1 mouse cellular context compared by ENCODE assay signal in the genomic region with DNA sequence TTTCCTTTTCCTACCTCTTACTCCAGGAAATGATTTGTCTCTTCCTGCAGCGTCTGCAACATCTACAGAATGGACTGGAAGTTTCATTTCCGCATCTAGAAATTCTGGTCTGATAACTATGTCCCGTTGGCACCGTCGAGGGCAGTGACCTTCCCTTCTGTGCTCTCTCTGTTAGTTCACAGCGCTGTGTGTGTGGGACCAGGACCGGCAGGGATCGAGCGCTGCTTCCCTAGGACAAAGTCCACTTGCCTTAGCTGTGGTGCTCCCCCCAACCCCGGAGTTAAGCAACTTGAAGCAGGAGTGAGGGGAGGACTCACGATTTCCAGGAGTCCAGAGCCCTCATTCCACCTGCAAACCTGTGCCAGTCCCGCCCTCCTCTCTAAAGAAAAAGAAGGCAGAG.
TF ChIP-seq lines count a peak whose summit lies in the region.

No protein-coding gene starts in this region.

TF ChIP-seq in CH12.LX, 34 proteins besides CTCF, POLR2A, EP300 and RAD21 (continued from another document):
- no peak for TF ChIP-seq IRF4 (IDR thresholded peaks at IDR 0.05; ENCODE audit: low read depth, low read length)
- no peak for TF ChIP-seq MAFK (IDR thresholded peaks at IDR 0.05; ENCODE audit: insufficient replicate concordance, low read length)
- no peak for TF ChIP-seq ZKSCAN1 (IDR thresholded peaks at IDR 0.05; ENCODE audit: borderline replicate concordance, low read depth, low read length)
- no peak for TF ChIP-seq ZC3H11A (IDR thresholded peaks at IDR 0.05; ENCODE audit: low read depth, low read length)
- TF ChIP-seq NRF1 (IDR thresholded peaks at IDR 0.05; ENCODE audit: low read depth, low read length) = no peak
- no peak for TF ChIP-seq ETS1 (conservative IDR thresholded peaks at IDR 0.05; ENCODE audit: low read depth, low read length)
- no peak for TF ChIP-seq TBP (conservative IDR thresholded peaks at IDR 0.05; ENCODE audit: low read depth, low read length)
- no peak for TF ChIP-seq UBTF (IDR thresholded peaks at IDR 0.05; ENCODE audit: low read depth, low read length)
- no peak for TF ChIP-seq MAX (IDR thresholded peaks at IDR 0.05; ENCODE audit: low read length)
- TF ChIP-seq HCFC1 (IDR thresholded peaks at IDR 0.05; ENCODE audit: low read depth, low read length) = no peak
- no peak for TF ChIP-seq POLR2AphosphoS2 (IDR thresholded peaks at IDR 0.05; ENCODE audit: low read depth, low read length)
- no peak for TF ChIP-seq E2F4 (IDR thresholded peaks at IDR 0.05; ENCODE audit: insufficient replicate concordance, low read depth, low read length)
- TF ChIP-seq CHD1 (IDR thresholded peaks at IDR 0.05; ENCODE audit: low read depth, low read length) = no peak
- TF ChIP-seq BHLHE40 (IDR thresholded peaks at IDR 0.05; ENCODE audit: low read depth, low read length) = no peak
